Mouse (Mus musculus) stomach, postnatal 0 days (tissue): ENCODE results near the gene Btbd6. TPM values are rescaled to one million over a fixed set of nuclear protein-coding genes. Genes with fewer than 3 reads are reported as not detected.

Experiments used
- ATAC-seq: fragments of 200-750 bp; cut with Nextera tagmentation; 2 replicates; pipeline ENCODE4 v1.8.0; 2017; ENCODE audit not compliant: low FRiP score, low TSS enrichment
- DNase-seq: peaks from one replicate; pipeline ENCODE4 v3.0.0-alpha.2; 2016; ENCODE audit warnings: low spot score
- H3K27ac ChIP-seq: fragments of 300-500 bp; sonication (generic); replicated peaks from 2 replicates; pipeline ENCODE4 v1.5.1; 2014; ENCODE audit warnings: mild to moderate bottlenecking, control low read depth
- H3K27me3 ChIP-seq: fragments of 300-500 bp; sonication (generic); 2 replicates; pipeline ENCODE4 v1.6.1; 2014; ENCODE audit warnings: low read length; ENCODE audit not compliant: control insufficient read depth, insufficient read depth
- H3K36me3 ChIP-seq: fragments of 300-500 bp; sonication (generic); 2 replicates; pipeline ENCODE4 v1.6.1; 2014; ENCODE audit warnings: low read length, mixed read lengths; ENCODE audit not compliant: control insufficient read depth, insufficient read depth
- H3K4me1 ChIP-seq: fragments of 300-500 bp; sonication (generic); replicated peaks from 2 replicates; pipeline ENCODE4 v1.6.1; 2014; ENCODE audit warnings: antibody characterized with exemption; ENCODE audit not compliant: control insufficient read depth, insufficient read depth
- H3K4me2 ChIP-seq: fragments of 300-500 bp; sonication (generic); replicated peaks from 2 replicates; pipeline ENCODE4 v1.6.1; 2014; ENCODE audit warnings: low read depth, mild to moderate bottlenecking, control low read depth, moderate library complexity
- H3K4me3 ChIP-seq: fragments of 300-500 bp; sonication (generic); 2 replicates; pipeline ENCODE4 v1.5.1; 2014; ENCODE audit warnings: low read depth, low read length, control low read depth
- H3K9ac ChIP-seq: fragments of 300-500 bp; sonication (generic); 2 replicates; pipeline ENCODE4 v1.6.1; 2014; ENCODE audit warnings: mild to moderate bottlenecking, low read length, control low read depth, mixed read lengths
- H3K9me3 ChIP-seq: fragments of 300-500 bp; sonication (generic); 2 replicates; pipeline ENCODE4 v1.6.1; 2016; ENCODE audit warnings: low read length; ENCODE audit not compliant: control insufficient read depth
- CTCF ChIP-seq: IDR thresholded peaks from 2 replicates; pipeline ENCODE4 v1.5.1; 2016; ENCODE audit warnings: antibody characterized with exemption, low read depth, mild to moderate bottlenecking, moderate library complexity
- EP300 ChIP-seq: optimal IDR thresholded peaks from 2 replicates; pipeline ENCODE3; 2016; ENCODE audit warnings: antibody characterized with exemption
- WGBS: fragments of 180-500 bp; shearing (Covaris S2); extraction: QIAGEN DNeasy Blood & Tissue Kit; methylation state at CpG from one replicate; pipeline ENCODE4 v1.1.7; 2014; 5-methylcytosine and 5-hydroxymethylcytosine counted together
- polyA plus RNA-seq: library from polyadenylated mRNA; unstranded; fragments of >200 nt; fragmentation: Nextera tagmentation; extraction: Ambion mirVana; gene quantifications from 2 replicates; pipeline ENCODE4 v1.2.1, GENCODE M21; 2015

Gene Btbd6
- polyA plus RNA-seq, 1 experiment from 2014 or later = 17.1 TPM

DNA sequence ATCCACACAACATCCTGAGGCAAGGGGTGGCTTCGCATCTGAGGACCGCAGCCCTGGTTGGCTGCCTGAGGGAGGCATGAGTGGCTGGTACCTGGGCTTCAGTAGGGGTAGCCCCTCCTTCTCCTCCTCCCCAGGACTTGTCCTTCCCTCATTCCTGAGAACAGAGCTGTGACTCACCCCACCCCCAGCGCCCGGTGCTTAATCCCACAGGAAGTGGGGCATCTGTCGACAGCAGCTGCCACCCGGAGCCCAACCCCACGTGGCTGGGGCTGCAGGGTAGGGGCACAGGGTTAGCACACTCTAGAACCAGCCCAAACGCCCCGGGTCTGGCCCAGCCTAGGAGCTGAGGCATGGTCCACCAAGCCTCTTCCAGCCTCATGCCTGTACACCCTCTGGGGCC lies 38.4 kb upstream of the Btbd6 start:
- ATAC-seq (0 out of 2 replicates have a peak, but pooled peaks have one; percentile 4), DNase-seq (no peak)
- 41% methylated on average over 9 of the region's 9 CpGs for WGBS
- TF ChIP-seq CTCF (no peak), EP300 (no peak)
- no peak overlapping the region for H3K27ac ChIP-seq
- H3K9ac ChIP-seq = no peak overlapping the region
- H3K4me2 ChIP-seq = no peak overlapping the region
- no peak overlapping the region for H3K4me3 ChIP-seq
- 0 out of 2 replicates have a peak, but pooled peaks cover 2% of the 10 kb centered on the region for H3K4me1 ChIP-seq
- H3K9me3 ChIP-seq = no peaks in the 10 kb centered on the region
- no peaks in the 10 kb centered on the region for H3K36me3 ChIP-seq
- H3K27me3 ChIP-seq = no peaks in the 10 kb centered on the region

DNA sequence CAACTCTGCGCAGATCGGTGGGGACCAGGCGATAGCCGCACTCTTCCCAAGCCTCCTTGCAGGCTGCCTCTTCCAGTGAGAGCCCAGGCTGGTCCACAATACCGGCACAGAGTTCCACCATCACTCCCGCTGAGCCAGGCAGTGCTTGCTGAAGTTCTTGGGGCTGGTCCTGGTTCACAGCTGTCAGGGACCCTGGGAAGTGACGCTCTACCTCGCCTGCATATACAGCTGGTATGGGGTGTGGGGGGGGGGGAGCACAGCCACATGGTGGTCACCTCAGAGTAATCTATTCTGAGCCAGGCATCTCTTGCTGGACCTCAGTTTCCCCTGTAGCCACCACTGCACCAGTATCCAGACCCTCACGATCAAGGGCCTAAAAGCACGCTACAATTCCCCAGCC lies 37.9 kb upstream of the Btbd6 start:
- H3K36me3 ChIP-seq = no peaks in the 10 kb centered on the region
- no peak overlapping the region for H3K4me2 ChIP-seq
- no peaks in the 10 kb centered on the region for H3K27me3 ChIP-seq
- WGBS = 81% methylated on average over 10 of the region's 10 CpGs
- H3K9ac ChIP-seq = no peak overlapping the region
- 0 out of 2 replicates have a peak, but pooled peaks cover 2% of the 10 kb centered on the region for H3K4me1 ChIP-seq
- no peak overlapping the region for H3K27ac ChIP-seq
- H3K4me3 ChIP-seq = no peak overlapping the region
- no peak for ATAC-seq
- H3K9me3 ChIP-seq = no peaks in the 10 kb centered on the region
- TF ChIP-seq EP300 = no peak
- no peak for DNase-seq

DNA sequence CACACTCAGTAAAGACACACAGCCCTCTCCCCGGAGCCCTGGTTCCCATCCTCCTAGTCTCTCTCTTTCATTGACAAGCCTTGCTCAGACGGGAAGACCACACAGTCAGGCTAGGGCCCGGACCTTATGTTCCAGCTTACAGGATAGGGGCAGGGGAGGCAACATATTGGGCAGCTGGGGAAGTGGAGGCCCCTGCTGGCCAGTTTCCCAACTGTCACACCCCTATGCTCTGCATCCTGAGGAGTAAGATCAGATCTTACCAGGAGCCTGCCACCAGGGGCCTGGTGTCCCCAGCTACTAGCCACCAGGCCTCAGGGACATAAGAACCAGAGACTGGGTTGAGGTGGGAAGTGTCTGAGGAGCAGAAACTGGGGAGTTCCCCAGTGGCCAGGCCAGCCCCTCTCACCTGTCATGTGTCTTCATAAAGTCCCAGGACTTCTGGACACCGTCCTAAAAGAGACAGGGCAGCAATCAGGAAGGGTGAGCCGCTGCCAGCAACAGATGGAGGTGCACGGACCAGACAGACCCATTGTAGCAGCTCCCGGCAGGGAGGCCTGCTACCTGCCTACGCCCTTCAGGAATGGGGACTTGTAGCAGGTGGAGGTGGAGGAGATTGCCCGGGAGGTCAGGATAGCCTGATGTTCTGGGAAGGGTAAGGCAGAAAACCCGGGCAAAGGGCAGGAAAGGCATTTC lies 37.3 kb upstream of the Btbd6 start:
- WGBS = 58% methylated on average over 10 of the region's 10 CpGs
- H3K27me3 ChIP-seq = no peaks in the 10 kb centered on the region
- DNase-seq (no peak), ATAC-seq (no peak)
- no peaks in the 10 kb centered on the region for H3K36me3 ChIP-seq
- TF ChIP-seq EP300 (no peak), CTCF (peak; percentile 69)
- no peak overlapping the region for H3K4me3 ChIP-seq
- no peaks in the 10 kb centered on the region for H3K9me3 ChIP-seq
- no peak overlapping the region for H3K4me2 ChIP-seq
- 0 out of 2 replicates have a peak, but pooled peaks cover 2% of the 10 kb centered on the region for H3K4me1 ChIP-seq
- H3K9ac ChIP-seq = no peak overlapping the region
- no peak overlapping the region for H3K27ac ChIP-seq

DNA sequence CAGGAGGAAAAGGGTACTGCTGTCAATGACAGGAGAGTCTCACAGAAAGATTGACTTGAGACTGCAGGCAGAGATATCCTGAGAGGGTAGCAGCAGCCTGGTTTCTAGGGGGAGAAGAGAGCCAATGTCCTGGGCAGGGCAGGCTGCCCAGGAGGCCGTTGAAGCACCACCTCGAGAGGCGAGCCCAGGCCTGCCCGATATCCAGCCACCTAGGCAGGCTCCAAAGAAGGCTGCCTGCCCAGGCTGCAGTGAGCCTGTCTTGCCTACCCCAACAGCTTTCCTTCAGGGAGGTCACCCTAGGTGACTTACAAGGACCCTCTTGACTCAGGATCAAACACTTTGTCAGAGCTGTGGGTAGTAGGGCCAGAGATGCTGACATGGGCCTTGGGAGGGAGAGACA lies 36.0 kb upstream of the Btbd6 start:
- Histone ChIP-seq H3K27me3 (no peaks in the 10 kb centered on the region), H3K9me3 (no peaks in the 10 kb centered on the region), H3K9ac (no peak overlapping the region), H3K4me2 (no peak overlapping the region; the same call in 1 of the 2 replicates), H3K36me3 (no peaks in the 10 kb centered on the region), H3K4me3 (no peak overlapping the region), H3K4me1 (0 out of 2 replicates have a peak, but pooled peaks cover 2% of the 10 kb centered on the region), H3K27ac (no peak overlapping the region)
- DNase-seq (no peak), ATAC-seq (no peak)
- TF ChIP-seq EP300 (no peak), CTCF (no peak)
- 83% methylated on average over 4 of the region's 4 CpGs for WGBS

DNA sequence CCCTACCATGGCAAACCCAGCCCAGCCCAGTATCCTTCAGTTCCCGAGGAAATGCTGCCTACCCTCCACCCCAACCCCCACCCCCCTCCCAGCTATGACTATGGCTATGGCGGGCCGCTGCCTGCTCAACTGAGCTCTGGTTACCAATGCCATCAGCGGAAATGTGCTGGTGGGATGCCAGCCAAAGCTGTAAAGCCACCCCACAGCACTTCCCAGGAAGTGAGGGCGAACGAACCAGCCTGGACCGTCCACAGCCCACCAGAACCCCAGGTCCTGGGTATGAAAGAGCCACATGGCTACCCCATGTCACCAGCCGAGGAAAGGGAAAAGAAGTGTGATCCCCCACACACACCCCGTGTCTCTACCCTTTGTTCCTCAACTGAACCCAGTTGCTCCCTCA lies 35.6 kb upstream of the Btbd6 start:
- ATAC-seq (no peak), DNase-seq (no peak)
- Histone ChIP-seq H3K4me1 (0 out of 2 replicates have a peak, but pooled peaks cover 2% of the 10 kb centered on the region), H3K9ac (no peak overlapping the region), H3K4me2 (no peak overlapping the region), H3K27me3 (no peaks in the 10 kb centered on the region), H3K9me3 (no peaks in the 10 kb centered on the region), H3K36me3 (no peaks in the 10 kb centered on the region), H3K27ac (no peak overlapping the region), H3K4me3 (no peak overlapping the region)
- 60% methylated on average over 8 of the region's 9 CpGs for WGBS
- TF ChIP-seq EP300 (no peak), CTCF (no peak)

DNA sequence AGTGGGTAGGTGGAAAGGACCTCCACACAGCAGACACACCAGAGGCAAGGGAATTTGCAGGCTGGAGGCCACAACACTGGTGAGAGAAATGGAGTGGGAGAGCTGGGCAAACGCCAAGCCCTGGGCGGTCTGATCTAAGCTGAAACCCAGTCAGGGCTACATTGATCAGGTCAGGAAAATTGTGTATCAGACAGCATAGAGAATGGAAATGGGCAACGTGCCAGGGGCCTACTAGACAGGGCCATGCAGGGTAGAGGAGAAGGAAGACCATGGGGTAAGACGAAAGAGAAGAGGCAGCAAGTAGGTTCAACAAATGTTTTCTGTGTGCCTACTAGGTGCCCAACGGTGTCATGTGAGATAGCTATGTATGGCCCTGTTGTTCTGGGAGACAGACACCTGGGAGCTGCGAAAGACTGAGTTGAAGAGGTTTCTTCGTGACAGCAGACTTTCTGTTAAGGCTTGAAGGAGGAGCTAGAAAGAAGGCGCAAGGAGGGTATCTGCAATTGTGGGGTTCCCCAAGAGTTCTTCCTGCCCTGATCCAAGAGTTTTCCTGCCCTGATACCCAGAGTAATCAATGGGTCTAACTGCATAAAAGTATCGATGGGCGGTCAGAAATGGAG lies 35.0 kb upstream of the Btbd6 start:
- Histone ChIP-seq H3K9me3 (no peaks in the 10 kb centered on the region), H3K27me3 (no peaks in the 10 kb centered on the region), H3K4me2 (peak overlapping the region; percentile 67), H3K4me1 (0 out of 2 replicates have a peak, but pooled peaks cover 2% of the 10 kb centered on the region), H3K9ac (peak overlapping the region; percentile 70), H3K27ac (peak overlapping the region; percentile 9; the same call in 1 of the 2 replicates), H3K4me3 (peak overlapping the region; percentile 59), H3K36me3 (no peaks in the 10 kb centered on the region)
- ATAC-seq = no peak
- WGBS = 29% methylated on average over 10 of the region's 10 CpGs
- DNase-seq = no peak
- TF ChIP-seq CTCF = no peak
- TF ChIP-seq EP300 = no peak
